Mouse (Mus musculus): ENCODE results near the gene Cnpy3.

Cnpy3 gene

GRCm38 (mm10) chr17:46763544-46763943 is 11.5 kb upstream of the Cnpy3 start, which contains the start of gene Ptcra:
Gene Ptcra, minus strand, starts transcription at chr17:46763712.
- peak; percentile 75 for DNase-seq

GRCm38 (mm10) chr17:46758753-46759152 is 6.7 kb upstream of the Cnpy3 start:
- no peak for DNase-seq

- no peak for DNase-seq
Measured at GRCm38 (mm10) chr17:46751056-46751793, 789 bp downstream of the Cnpy3 start.

GRCm38 (mm10) chr17:46750580-46750979 is 1.4 kb downstream of the Cnpy3 start:
- no peak for DNase-seq

GRCm38 (mm10) chr17:46749282-46749681 is 2.7 kb downstream of the Cnpy3 start:
- DNase-seq, result no peak

GRCm38 (mm10) chr17:46747806-46748205 is 4.2 kb downstream of the Cnpy3 start:
- DNase-seq, result no peak

GRCm38 (mm10) chr17:46747234-46747633 is 4.8 kb downstream of the Cnpy3 start:
- no peak for DNase-seq

GRCm38 (mm10) chr17:46745506-46745905 is 6.5 kb downstream of the Cnpy3 start:
- no peak for DNase-seq

GRCm38 (mm10) chr17:46742986-46743385 is 9.0 kb downstream of the Cnpy3 start:
- DNase-seq, result no peak

- no peak for DNase-seq
Measured at GRCm38 (mm10) chr17:46741305-46741704, 10.7 kb downstream of the Cnpy3 start.

- DNase-seq, result peak; percentile 81
Measured at GRCm38 (mm10) chr17:46736160-46736559, 15.9 kb downstream of the Cnpy3 start.

GRCm38 (mm10) chr17:46735287-46735686 is 16.7 kb downstream of the Cnpy3 start:
- DNase-seq, result no peak

GRCm38 (mm10) chr17:46734055-46734454 is 18.0 kb downstream of the Cnpy3 start:
- DNase-seq, result no peak

GRCm38 (mm10) chr17:46728904-46729318 is 23.1 kb downstream of the Cnpy3 start, which contains the start of gene Gnmt:
Gene Gnmt, minus strand, starts transcription at chr17:46729168.
- no peak for DNase-seq

GRCm38 (mm10) chr17:46728496-46728895 is 23.5 kb downstream of the Cnpy3 start:
- DNase-seq, result no peak

GRCm38 (mm10) chr17:46728021-46728420 is 24.0 kb downstream of the Cnpy3 start:
- peak; percentile 68 for DNase-seq

- no peak for DNase-seq
Measured at GRCm38 (mm10) chr17:46727271-46727670, 24.7 kb downstream of the Cnpy3 start.

- DNase-seq, result no peak
Measured at GRCm38 (mm10) chr17:46725731-46726645, 26.0 kb downstream of the Cnpy3 start.

- DNase-seq, result peak; percentile 71
Measured at GRCm38 (mm10) chr17:46725273-46725672, 26.7 kb downstream of the Cnpy3 start.

GRCm38 (mm10) chr17:46724477-46725084 is 27.4 kb downstream of the Cnpy3 start:
- DNase-seq, result peak; percentile 54

- DNase-seq, result no peak
Measured at GRCm38 (mm10) chr17:46721077-46721476, 30.9 kb downstream of the Cnpy3 start.

- DNase-seq, result peak; percentile 47
Measured at GRCm38 (mm10) chr17:46714756-46715481, 37.1 kb downstream of the Cnpy3 start.

- no peak for DNase-seq
Measured at GRCm38 (mm10) chr17:46713849-46714248, 38.2 kb downstream of the Cnpy3 start.

All from thymus, postnatal 4 days (tissue).